ENCODE assay signal across 7 mouse cellular contexts in genomic region chr19:23688421-23688946, GRCm38 (mm10). TPM values are rescaled to one million over a fixed set of nuclear protein-coding genes. Genes with fewer than 3 reads are reported as not detected.
DNase-seq lines count a peak whose midpoint lies in the region; ATAC-seq lines count a peak whose summit lies in the region.

No protein-coding gene starts in this region.

- no peak overlapping the region for H3K9ac ChIP-seq in hindbrain, embryonic 16.5 days (ENCODE audit: low read depth, low read length)

- 13% methylated on average over 4 of the region's 4 CpGs for WGBS in hindbrain, embryonic 16.5 days
- WGBS in midbrain, embryonic 10.5 days = 8% methylated on average over 4 of the region's 4 CpGs

- no peaks in the 10 kb centered on the region for H3K36me3 ChIP-seq in hindbrain, embryonic 16.5 days (ENCODE audit: control insufficient read depth, insufficient read depth, low read length)
- H3K36me3 ChIP-seq in midbrain, embryonic 10.5 days = peaks cover 7% of the 10 kb centered on the region; the same call in 1 of the 2 replicates

- no peak for ATAC-seq in hindbrain, embryonic 16.5 days

- peak overlapping the region; percentile 66 for H3K4me2 ChIP-seq in hindbrain, embryonic 16.5 days (ENCODE audit: low read length)

- no peaks in the 10 kb centered on the region for H3K9me3 ChIP-seq in hindbrain, embryonic 16.5 days (ENCODE audit: control insufficient read depth, low read length)
- no peaks in the 10 kb centered on the region for H3K9me3 ChIP-seq in midbrain, embryonic 10.5 days (replicated peaks)

- DNase-seq in left cerebral cortex, postnatal 25 days (ENCODE audit: low spot score in 2 of 2) = peak; percentile 5 to 46
- DNase-seq in left cerebral cortex, adult 18-20 months (ENCODE audit: low spot score in 2 of 2) = no peak
- DNase-seq in embryo, embryonic 11 days = peak; percentile 72
- peak; percentile 74 for DNase-seq in midbrain, embryonic 10.5 days (ENCODE audit: low spot score)
- DNase-seq in adrenal gland, adult 8-10 months = no peak
- no peak for DNase-seq in left cerebral cortex, adult 9 months (ENCODE audit: low spot score in 2 of 2)

- H3K4me3 ChIP-seq in hindbrain, embryonic 16.5 days (ENCODE audit: low read length) = peak overlapping the region; percentile 31
- peak overlapping the region; percentile 86 for H3K4me3 ChIP-seq in midbrain, embryonic 10.5 days

- peak overlapping the region; percentile 31; the same call in 1 of the 2 replicates for H3K27ac ChIP-seq in hindbrain, embryonic 16.5 days (ENCODE audit: low read depth, low read length)
- H3K27ac ChIP-seq in midbrain, embryonic 10.5 days (replicated peaks) = peak overlapping the region; percentile 99

- no peaks in the 10 kb centered on the region for H3K27me3 ChIP-seq in hindbrain, embryonic 16.5 days (replicated peaks; ENCODE audit: control insufficient read depth, insufficient read depth, low read length)
- H3K27me3 ChIP-seq in midbrain, embryonic 10.5 days (ENCODE audit: low read depth, poor library complexity, severe bottlenecking) = no peaks in the 10 kb centered on the region

- H3K4me1 ChIP-seq in hindbrain, embryonic 16.5 days (ENCODE audit: control insufficient read depth, insufficient read depth, low read depth, low read length) = peaks cover 13% of the 10 kb centered on the region
- peaks cover 33% of the 10 kb centered on the region for H3K4me1 ChIP-seq in midbrain, embryonic 10.5 days

- intact Hi-C loops in left cerebral cortex, postnatal 25 days (cut with DNase I) = loop anchor here (5.0 kb wide), 1 partner anchor 274 kb away; no protein-coding TSS in a partner anchor

RNA-seq across cellular contexts. Expression of gene Ptar1, which starts 1.3 kb away (rescaled TPM):
- total RNA-seq in left cerebral cortex, postnatal 25 days (2021) = 10 to 100 TPM; 42.6 to 45.9 TPM
- 10 to 100 TPM; 39.2 to 40.5 TPM for total RNA-seq in left cerebral cortex, adult 18-20 months (2021)
- polyA plus RNA-seq in hindbrain, embryonic 16.5 days (2015; fragmentation: Nextera tagmentation; extraction: Ambion mirVana) = 3.5 and 4.0 TPM in 2 replicates
- polyA plus RNA-seq in midbrain, embryonic 10.5 days (2016; fragmentation: Nextera tagmentation; extraction: Ambion mirVana) = 7.9 and 8.4 TPM in 2 replicates
- total RNA-seq in adrenal gland, adult 8-10 months (2022) = 10 to 100 TPM; 26.2 to 37.3 (median 28.5) TPM

RNA-seq across cellular contexts. Expression of gene 1700028P14Rik, which starts 35.9 kb away (rescaled TPM):
- total RNA-seq in left cerebral cortex, postnatal 25 days (2021) = 1 to 10 TPM in 1 of 2 experiments, under 1 TPM in 1; 0.99 to 1.1 TPM
- 1 to 10 TPM; 1.2 to 1.7 TPM for total RNA-seq in left cerebral cortex, adult 18-20 months (2021)
- 3.0 and 3.3 TPM in 2 replicates for polyA plus RNA-seq in hindbrain, embryonic 16.5 days (2015; fragmentation: Nextera tagmentation; extraction: Ambion mirVana)
- polyA plus RNA-seq in midbrain, embryonic 10.5 days (2016; fragmentation: Nextera tagmentation; extraction: Ambion mirVana) = 0.14 TPM in 1 of 2 replicates, not detected in the other
- under 1 TPM in 1 of 4 experiments, not detected in 3; 0.35 TPM for total RNA-seq in adrenal gland, adult 8-10 months (2022)

Comparison
In these comparisons a context has a peak if more than half of its experiments do, and no peak if none do; other contexts are left out.
1. DNase-seq: peak in left cerebral cortex, postnatal 25 days (2 of 2), embryo, embryonic 11 days (single experiment) and midbrain, embryonic 10.5 days (single experiment); none in left cerebral cortex, adult 18-20 months (0 of 2), adrenal gland, adult 8-10 months (single experiment) and left cerebral cortex, adult 9 months (0 of 2).